Mouse (Mus musculus) heart, embryonic 10.5 days (tissue): Measurements from ENCODE around the gene Sp100. TPM values are rescaled to one million over a fixed set of nuclear protein-coding genes. Genes with fewer than 3 reads are reported as not detected.
"Not testable (repeated sequence)": the region's sequence is repeated elsewhere in the genome, so short reads cannot be mapped to it uniquely, and the experiment has no call there.

Experiments used
- DNase-seq: peaks from one replicate; pipeline ENCODE4 v3.0.0-alpha.2; 2017; ENCODE audit warnings: low spot score
- H3K27ac ChIP-seq: fragments of 300-500 bp; sonication (generic); 2 replicates; pipeline ENCODE4 v1.5.1; 2016; ENCODE audit warnings: mild to moderate bottlenecking
- H3K27me3 ChIP-seq: fragments of 300-500 bp; sonication (generic); 2 replicates; pipeline ENCODE4 v1.6.1; 2016; ENCODE audit warnings: mild to moderate bottlenecking; ENCODE audit not compliant: poor library complexity, insufficient read depth, severe bottlenecking
- H3K36me3 ChIP-seq: fragments of 300-500 bp; sonication (generic); 2 replicates; pipeline ENCODE4 v1.6.1; 2016; ENCODE audit warnings: mild to moderate bottlenecking, moderate library complexity
- H3K4me1 ChIP-seq: fragments of 300-500 bp; sonication (generic); 2 replicates; pipeline ENCODE4 v1.6.1; 2016; ENCODE audit warnings: mild to moderate bottlenecking
- H3K4me3 ChIP-seq: fragments of 300-500 bp; sonication (generic); 2 replicates; pipeline ENCODE4 v1.5.1; 2016; ENCODE audit warnings: mild to moderate bottlenecking, moderate library complexity
- H3K9me3 ChIP-seq: fragments of 300-500 bp; sonication (generic); 2 replicates; pipeline ENCODE4 v1.6.1; 2016; ENCODE audit warnings: mild to moderate bottlenecking, moderate library complexity
- WGBS: fragments of 180-500 bp; shearing (Covaris S2); methylation state at CpG from one replicate; pipeline ENCODE4 v1.1.7; 2016; 5-methylcytosine and 5-hydroxymethylcytosine counted together
- polyA plus RNA-seq: library from polyadenylated mRNA; unstranded; fragments of >200 nt; fragmentation: Nextera tagmentation; extraction: Ambion mirVana; gene quantifications from 2 replicates; pipeline ENCODE4 v1.2.1, GENCODE M21; 2016

Sp100 gene
- polyA plus RNA-seq, 1 experiment from 2014 or later: 0.46 TPM

- DNase-seq, H3K4me3 ChIP-seq, H3K27me3 ChIP-seq, H3K36me3 ChIP-seq, H3K4me1 ChIP-seq, H3K27ac ChIP-seq, H3K9me3 ChIP-seq: not testable (repeated sequence)
- 90% methylated on average over 2 of the region's 2 CpGs for WGBS
Measured at GRCm38 (mm10) chr1:85657211-85657610, 7.4 kb downstream of the Sp100 start.

DNA sequence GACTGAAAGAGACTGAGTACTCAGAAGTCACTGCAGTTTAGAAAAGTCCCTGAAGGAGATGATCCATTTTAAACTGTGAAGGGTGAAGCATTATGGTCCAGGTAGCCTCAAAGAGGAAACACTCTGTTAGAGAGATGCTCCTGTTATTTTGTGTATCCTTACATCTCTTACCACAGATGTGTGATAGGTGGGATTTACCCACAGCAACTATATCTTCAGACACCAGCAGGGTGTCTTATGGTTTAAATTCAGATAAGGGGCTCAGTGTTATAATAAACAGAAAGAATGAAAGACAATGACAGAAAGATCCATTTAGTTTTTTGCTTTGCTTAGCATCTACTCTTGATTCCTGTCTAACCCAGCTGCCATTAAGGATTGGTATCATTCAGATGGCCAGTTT is 14.5 kb downstream of the Sp100 start:
- no peak for DNase-seq
- H3K4me3 ChIP-seq: no peak overlapping the region
- H3K9me3 ChIP-seq: no peaks in the 10 kb centered on the region
- no peaks in the 10 kb centered on the region for H3K4me1 ChIP-seq
- no peak overlapping the region for H3K27ac ChIP-seq
- H3K36me3 ChIP-seq: no peaks in the 10 kb centered on the region
- H3K27me3 ChIP-seq: no peaks in the 10 kb centered on the region

DNA sequence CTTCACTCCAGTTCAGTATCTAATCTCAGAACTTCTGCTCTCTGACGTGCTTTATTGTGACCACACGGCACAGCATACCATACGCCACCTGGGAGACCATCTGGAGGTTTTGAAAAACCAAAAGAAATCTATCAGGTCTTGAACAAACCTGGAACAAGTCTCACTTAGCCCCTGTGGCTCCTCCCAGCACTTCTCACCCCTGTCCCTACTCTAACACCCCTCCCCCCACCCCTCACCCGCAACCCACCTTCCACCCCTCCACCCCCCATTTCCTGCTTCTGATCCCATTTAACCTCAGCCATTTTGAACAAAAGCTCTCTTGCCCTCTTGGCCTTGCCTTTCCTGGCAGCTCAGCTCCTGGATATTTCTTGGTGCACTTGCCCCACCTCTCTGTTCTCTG is 30.4 kb downstream of the Sp100 start:
- Histone ChIP-seq H3K4me1 (no peaks in the 10 kb centered on the region), H3K4me3 (no peak overlapping the region), H3K9me3 (no peaks in the 10 kb centered on the region), H3K27ac (no peak overlapping the region), H3K36me3 (no peaks in the 10 kb centered on the region), H3K27me3 (no peaks in the 10 kb centered on the region)
- WGBS: 58% methylated on average over 4 of the region's 4 CpGs
- no peak for DNase-seq

DNA sequence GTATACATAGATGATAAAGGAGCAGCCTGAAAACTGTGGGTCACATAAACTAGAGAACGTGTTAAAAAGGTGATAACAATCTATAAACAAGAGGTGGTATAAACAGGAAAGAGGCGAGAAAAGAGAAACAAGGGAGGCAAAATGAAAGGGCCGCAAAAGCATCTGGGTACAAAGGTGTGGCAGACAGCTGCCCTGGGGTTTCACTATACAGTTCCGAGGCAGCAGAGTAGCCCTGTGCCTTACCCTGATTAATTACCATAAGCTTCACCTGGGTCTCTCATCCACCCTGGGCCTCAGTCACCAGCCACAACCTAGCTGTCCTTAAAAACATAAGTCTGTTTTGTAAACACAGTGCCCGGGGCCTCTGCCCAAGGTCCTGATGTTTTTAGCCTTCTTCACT is 36.9 kb downstream of the Sp100 start:
- no peak for DNase-seq
- 59% methylated on average over 5 of the region's 5 CpGs for WGBS
- Histone ChIP-seq H3K27me3 (no peaks in the 10 kb centered on the region), H3K4me3 (no peak overlapping the region), H3K36me3 (no peaks in the 10 kb centered on the region), H3K4me1 (peaks cover 3% of the 10 kb centered on the region; the same call in 1 of the 2 replicates), H3K27ac (no peak overlapping the region), H3K9me3 (no peaks in the 10 kb centered on the region)

DNA sequence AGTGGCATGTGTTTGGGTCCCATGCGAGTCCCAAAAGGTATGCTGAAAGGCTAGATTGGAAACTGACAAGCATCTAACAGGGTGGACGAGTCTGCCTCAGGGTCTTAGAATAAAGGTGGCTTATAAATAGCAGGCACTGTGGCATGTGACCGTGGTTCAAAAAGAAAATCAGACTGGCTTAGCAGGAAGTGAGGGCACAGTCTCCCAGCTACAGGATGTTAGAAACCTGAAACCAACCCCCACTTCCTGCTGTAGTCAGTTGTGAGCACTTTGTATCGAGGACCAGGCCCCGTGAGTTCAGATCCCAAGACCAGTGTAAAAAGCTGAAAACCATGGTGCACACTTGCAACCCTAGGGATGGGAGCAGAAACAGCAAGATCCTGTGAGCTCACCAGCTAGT is 37.6 kb downstream of the Sp100 start:
- 50% methylated on average over 5 of the region's 5 CpGs for WGBS
- Histone ChIP-seq H3K4me3 (no peak overlapping the region), H3K9me3 (no peaks in the 10 kb centered on the region), H3K27ac (no peak overlapping the region), H3K36me3 (no peaks in the 10 kb centered on the region), H3K27me3 (no peaks in the 10 kb centered on the region), H3K4me1 (peaks cover 3% of the 10 kb centered on the region; the same call in 1 of the 2 replicates)
- DNase-seq: no peak

GRCm38 (mm10) chr1:85690544-85690943 is 40.8 kb downstream of the Sp100 start:
- WGBS: 61% methylated on average over 3 of the region's 3 CpGs
- no peak overlapping the region for H3K27ac ChIP-seq
- no peaks in the 10 kb centered on the region for H3K27me3 ChIP-seq
- DNase-seq: no peak
- H3K4me1 ChIP-seq: peaks cover 8% of the 10 kb centered on the region
- H3K36me3 ChIP-seq: no peaks in the 10 kb centered on the region
- H3K9me3 ChIP-seq: no peaks in the 10 kb centered on the region
- no peak overlapping the region for H3K4me3 ChIP-seq

- H3K9me3 ChIP-seq: no peaks in the 10 kb centered on the region
- H3K36me3 ChIP-seq: no peaks in the 10 kb centered on the region
- no peak overlapping the region for H3K4me3 ChIP-seq
- H3K27me3 ChIP-seq: no peaks in the 10 kb centered on the region
- 73% methylated on average over 1 of the region's 1 CpGs for WGBS
- H3K4me1 ChIP-seq: peaks cover 8% of the 10 kb centered on the region
- no peak for DNase-seq
- no peak overlapping the region for H3K27ac ChIP-seq
Measured at GRCm38 (mm10) chr1:85692281-85692680, 42.5 kb downstream of the Sp100 start.

DNA sequence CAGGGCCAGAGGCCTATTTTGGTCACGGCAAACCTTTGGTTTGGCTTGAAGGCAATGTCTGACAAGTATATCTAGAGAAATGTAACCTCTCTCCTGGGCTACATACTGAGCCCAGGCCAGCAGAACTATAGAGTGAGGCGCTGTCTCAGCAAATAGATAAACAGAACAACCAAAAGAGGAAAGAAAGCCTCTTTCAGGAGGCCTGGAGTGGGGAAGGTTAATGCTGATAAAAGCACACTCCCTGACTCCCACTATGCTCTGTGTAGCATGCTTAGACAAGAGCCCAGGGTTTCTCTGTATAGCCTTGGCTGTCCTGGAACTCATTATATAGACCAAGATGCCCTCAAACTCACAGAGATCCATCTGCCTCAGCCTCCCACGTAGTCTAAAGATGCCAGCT is 43.5 kb downstream of the Sp100 start:
- H3K36me3 ChIP-seq: no peaks in the 10 kb centered on the region
- no peak overlapping the region for H3K4me3 ChIP-seq
- no peak overlapping the region for H3K27ac ChIP-seq
- H3K4me1 ChIP-seq: peaks cover 5% of the 10 kb centered on the region
- H3K27me3 ChIP-seq: no peaks in the 10 kb centered on the region
- WGBS: 49% methylated on average over 3 of the region's 3 CpGs
- no peak for DNase-seq
- no peaks in the 10 kb centered on the region for H3K9me3 ChIP-seq

DNA sequence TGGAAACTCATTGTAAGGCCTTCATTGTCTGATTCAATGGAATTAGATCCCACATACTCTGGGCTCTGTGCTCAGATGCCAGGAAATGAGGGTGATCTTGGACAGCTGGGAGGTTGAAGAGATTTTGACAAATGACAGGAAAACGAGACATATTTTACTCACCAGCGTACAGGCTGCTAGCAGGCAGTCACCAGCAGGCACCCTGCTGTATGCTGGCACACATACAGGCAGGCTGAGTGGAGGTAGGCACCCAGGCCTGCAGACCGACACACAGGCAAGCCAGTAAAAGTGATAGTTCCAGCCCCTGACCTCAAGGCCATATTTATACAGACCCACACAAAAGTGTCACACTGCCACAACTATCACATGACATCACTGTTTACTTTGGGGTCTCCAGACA is 45.9 kb downstream of the Sp100 start:
- Histone ChIP-seq H3K4me3 (no peak overlapping the region), H3K4me1 (peaks cover 5% of the 10 kb centered on the region), H3K9me3 (no peaks in the 10 kb centered on the region), H3K27me3 (no peaks in the 10 kb centered on the region), H3K36me3 (no peaks in the 10 kb centered on the region), H3K27ac (no peak overlapping the region)
- WGBS: 74% methylated on average over 3 of the region's 3 CpGs
- no peak for DNase-seq

DNA sequence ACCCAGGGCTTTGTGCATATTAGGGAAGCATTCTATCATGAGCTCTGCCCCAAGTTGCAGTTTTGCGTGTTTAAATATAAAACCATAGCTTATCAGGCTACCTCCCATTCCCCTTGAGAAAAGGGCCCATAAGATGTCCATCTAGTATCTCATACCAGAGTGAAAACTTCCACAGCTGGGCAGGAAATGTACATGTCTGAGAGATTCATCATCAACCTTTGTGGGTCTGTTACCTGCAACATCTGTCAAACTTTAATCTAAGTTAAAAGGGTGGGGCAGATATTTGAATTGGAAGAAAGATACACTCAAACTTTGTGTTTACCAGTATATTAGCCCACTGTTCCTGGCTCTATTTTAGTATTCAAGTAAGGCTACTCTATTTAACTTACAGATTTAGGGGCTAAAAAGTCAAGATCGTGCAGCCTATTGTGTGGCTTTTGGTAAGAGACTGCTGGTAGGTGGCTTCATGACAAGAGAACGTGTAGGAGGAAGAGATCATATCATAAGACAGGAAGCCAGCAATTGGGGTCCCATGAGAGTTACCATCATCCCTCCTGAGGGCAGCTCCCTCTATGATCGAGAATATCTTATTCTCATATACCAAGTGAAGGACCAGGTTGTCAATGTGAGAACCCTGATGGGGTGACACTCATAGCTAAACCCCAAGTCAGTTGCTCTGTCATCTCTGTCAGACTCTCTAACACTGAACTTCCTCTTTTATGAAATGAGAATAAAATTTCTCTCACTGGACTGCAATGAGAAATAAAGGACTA is 48.1 kb downstream of the Sp100 start:
- Histone ChIP-seq H3K27ac (no peak overlapping the region), H3K4me3 (no peak overlapping the region), H3K27me3 (no peaks in the 10 kb centered on the region), H3K36me3 (no peaks in the 10 kb centered on the region), H3K9me3 (no peaks in the 10 kb centered on the region), H3K4me1 (peaks cover 5% of the 10 kb centered on the region)
- no peak for DNase-seq
- WGBS: 79% methylated on average over 4 of the region's 4 CpGs

GRCm38 (mm10) chr1:85702531-85702930 is 52.7 kb downstream of the Sp100 start:
- WGBS: 79% methylated on average over 4 of the region's 4 CpGs
- no peaks in the 10 kb centered on the region for H3K36me3 ChIP-seq
- H3K27me3 ChIP-seq: no peaks in the 10 kb centered on the region
- DNase-seq: no peak
- no peaks in the 10 kb centered on the region for H3K9me3 ChIP-seq
- peak overlapping the region; percentile 91; the same call in 1 of the 2 replicates for H3K27ac ChIP-seq
- H3K4me1 ChIP-seq: 0 out of 2 replicates have a peak, but pooled peaks cover 3% of the 10 kb centered on the region
- no peak overlapping the region for H3K4me3 ChIP-seq

- Histone ChIP-seq H3K4me1 (0 out of 2 replicates have a peak, but pooled peaks cover 3% of the 10 kb centered on the region), H3K36me3 (no peaks in the 10 kb centered on the region), H3K9me3 (no peaks in the 10 kb centered on the region), H3K27me3 (no peaks in the 10 kb centered on the region), H3K4me3 (peak overlapping the region; percentile 51), H3K27ac (peak overlapping the region; percentile 91)
- WGBS: 12% methylated on average over 22 of the region's 22 CpGs
- DNase-seq: peak; percentile 95
Measured at GRCm38 (mm10) chr1:85703245-85704186, 53.7 kb downstream of the Sp100 start.

DNA sequence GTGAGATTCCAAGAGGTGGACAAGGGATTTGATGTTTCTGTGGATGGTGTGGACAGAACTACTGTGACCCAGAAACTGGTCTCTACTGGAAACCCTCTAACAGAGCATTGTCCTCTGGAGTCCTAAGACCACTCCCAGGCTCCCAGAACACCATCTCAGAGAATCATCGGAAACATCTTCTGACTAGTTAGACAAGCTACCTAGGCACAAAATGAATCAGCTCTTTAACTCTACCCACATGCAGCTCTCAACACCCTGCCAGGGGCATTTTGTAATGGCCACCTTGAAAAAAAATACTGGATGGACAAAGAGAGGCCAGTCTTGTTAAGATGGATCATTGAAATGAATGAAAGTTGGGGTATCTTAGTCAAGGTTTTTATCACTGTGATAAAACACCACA is 55.8 kb downstream of the Sp100 start:
- H3K4me1 ChIP-seq: 0 out of 2 replicates have a peak, but pooled peaks cover 3% of the 10 kb centered on the region
- no peak overlapping the region for H3K27ac ChIP-seq

More for the DNA sequence above, 55.8 kb downstream of the Sp100 start:
- no peaks in the 10 kb centered on the region for H3K9me3 ChIP-seq
- no peaks in the 10 kb centered on the region for H3K36me3 ChIP-seq
- DNase-seq: no peak
- no peaks in the 10 kb centered on the region for H3K27me3 ChIP-seq
- 88% methylated on average over 1 of the region's 1 CpGs for WGBS
- no peak overlapping the region for H3K4me3 ChIP-seq
